Mouse (Mus musculus): ENCODE measurements around the gene Tefm.

- no peak for TF ChIP-seq POLR2A (IDR thresholded peaks at IDR 0.05; ENCODE audit: extremely low read depth, insufficient read depth, low read length)
- no peak for TF ChIP-seq CTCF (IDR thresholded peaks at IDR 0.05; ENCODE audit: extremely low read depth, insufficient read depth, low read length)
Measured at GRCm38 (mm10) chr11:80116411-80116810, 25.6 kb downstream of the Tefm start.

Measured in cortical plate, adult 2 months (tissue).